Mouse (Mus musculus): ENCODE results near the gene 4933421I07Rik.

GRCm38 (mm10) chr7:42447352-42447751 lies 568 bp downstream of the 4933421I07Rik start:
- TF ChIP-seq CTCF (IDR thresholded peaks at IDR 0.05; ENCODE audit: low read depth): no peak
- no peak for TF ChIP-seq EP300 (IDR thresholded peaks at IDR 0.05; ENCODE audit: low read depth)
